Mouse (Mus musculus) lung, adult 18-20 months (tissue): ENCODE measurements around the gene Olfr780.
"Not testable (repeated sequence)": the region's sequence is repeated elsewhere in the genome, so short reads cannot be mapped to it uniquely, and the experiment has no call there.

Experiments used
- DNase-seq, 2 experiments: peaks; one replicate each; pipeline ENCODE4 v3.0.0; 2022; ENCODE audit warnings: mixed read lengths in 2 of 2

Olfr780 gene

DNA sequence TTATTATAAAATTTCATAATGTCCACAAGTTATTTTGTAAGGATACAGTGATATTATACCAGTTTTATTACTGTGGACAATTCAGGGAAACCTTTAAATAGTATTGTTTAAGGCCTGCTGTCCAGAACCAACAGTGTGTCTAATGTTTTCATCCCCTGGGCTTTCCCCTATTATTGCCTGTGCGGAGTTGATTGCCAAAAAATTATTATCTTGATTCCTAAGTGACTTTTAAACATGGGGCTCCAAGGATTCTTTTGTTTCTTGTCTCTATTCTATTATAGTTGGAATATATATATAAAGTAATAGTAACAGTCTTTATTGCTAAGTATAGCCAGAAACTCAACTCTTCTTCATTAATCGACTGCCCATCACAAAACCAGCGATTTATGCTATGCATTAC is at the start of gene Olfr780:
Olfr780 (plus strand) TSS at position 301 of the 400 bp plus-strand sequence.
- no peak for DNase-seq

DNA sequence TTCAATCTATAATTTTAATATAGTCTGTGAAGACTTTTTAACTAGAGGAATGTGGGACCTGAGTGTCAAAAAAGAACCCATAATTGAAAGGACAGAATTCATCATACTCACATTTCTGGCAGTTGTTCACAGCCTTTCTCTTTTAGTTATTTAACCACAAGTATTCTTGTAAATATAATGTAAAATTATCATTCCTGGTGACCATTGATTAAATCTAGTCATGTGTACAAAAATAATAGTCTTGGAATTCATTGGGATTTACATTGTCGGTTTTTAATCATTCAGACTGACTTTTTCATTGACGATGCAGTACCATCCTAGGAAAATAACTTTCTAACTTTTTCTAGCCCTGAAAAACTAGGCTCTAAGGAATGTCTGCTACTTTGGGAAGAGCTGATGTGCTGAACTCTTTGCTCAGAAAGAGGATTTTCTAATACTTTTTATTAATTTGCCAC is 46.8 kb upstream of the Olfr780 start, which contains the start of gene Olfr777:
Olfr777 (minus strand) TSS at position 405 of the 455 bp plus-strand sequence.
- DNase-seq, result no peak

DNA sequence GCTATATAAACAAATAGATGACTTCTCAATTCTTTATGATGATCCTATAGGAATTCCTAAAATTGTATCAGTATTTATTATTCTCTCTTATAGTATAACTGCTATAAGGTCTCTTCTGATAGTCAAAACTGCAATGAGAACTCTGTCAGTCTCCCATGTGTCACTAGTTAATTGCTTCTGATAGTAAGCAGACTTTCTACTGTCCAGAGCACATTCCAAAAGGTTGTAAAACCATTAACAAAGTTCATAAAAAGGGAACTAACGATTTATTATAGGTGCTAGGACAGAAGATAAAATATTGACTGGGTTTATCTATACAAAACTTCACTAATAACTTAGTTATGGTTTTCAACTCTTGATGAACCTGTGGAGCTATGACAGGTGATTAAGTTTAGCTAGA is 4.9 kb upstream of the Olfr780 start:
- not testable (repeated sequence) for DNase-seq

DNA sequence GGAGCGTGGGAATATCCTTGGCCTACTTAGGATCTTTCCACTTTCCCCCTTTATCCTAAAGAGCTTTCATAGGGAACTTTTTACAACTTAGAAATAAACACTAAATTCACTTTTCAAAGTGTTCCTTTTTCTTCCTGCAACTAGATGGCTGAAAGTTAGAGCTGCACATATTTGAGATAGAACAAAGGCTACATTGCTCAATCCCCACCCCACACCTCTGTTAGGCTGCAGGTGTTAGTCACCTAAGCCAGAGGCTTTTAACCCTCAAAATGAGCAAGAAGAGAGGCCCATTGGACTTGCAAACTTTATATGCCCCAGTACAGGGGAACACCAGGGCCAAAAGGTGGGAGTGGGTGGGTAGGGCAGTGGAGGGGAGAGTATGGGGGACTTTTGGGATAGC is 4.4 kb upstream of the Olfr780 start:
- not testable (repeated sequence) for DNase-seq

DNA sequence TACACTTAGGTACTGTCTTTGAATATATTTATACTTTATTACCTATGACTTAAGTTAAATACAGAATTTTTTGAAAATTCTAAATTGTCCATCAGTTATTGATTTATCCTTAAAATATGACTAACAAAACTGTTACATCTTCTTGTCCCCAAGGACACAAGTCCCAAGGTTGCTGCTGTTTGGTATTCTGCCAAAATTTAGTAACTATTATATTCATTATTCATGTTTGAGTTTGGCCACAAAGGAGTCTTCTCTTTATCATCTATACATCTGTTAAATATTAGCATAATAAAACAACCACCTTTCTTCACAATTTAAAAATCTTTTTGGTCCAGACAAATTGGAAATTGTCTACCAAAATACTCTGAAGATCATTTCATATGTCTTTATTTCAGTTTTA is 10.6 kb downstream of the Olfr780 start, which contains the start of gene Olfr781:
Olfr781 (plus strand) TSS at position 301 of the 400 bp plus-strand sequence.
- no peak for DNase-seq

DNA sequence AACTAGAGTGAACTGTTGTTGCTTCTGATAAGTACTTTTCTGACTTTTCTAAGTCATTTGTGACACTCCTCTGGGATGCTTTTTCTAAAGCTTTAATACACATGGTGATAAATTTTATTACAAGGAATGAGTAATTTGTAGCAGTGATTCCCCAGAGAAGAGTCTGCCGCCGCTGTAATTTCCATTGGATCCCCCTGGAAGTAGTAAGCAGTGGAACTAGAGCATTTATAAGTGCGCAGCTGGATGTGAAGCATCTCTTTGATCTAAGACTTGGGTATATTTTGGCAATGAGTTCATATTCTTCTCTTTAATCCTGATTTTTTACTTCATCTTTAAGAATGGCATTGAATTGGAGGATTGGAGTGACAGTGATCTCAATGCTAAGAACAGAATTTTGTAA is 30.6 kb downstream of the Olfr780 start, which contains the start of gene Olfr782:
Olfr782 (plus strand) TSS at position 301 of the 400 bp plus-strand sequence.
- no peak for DNase-seq

DNA sequence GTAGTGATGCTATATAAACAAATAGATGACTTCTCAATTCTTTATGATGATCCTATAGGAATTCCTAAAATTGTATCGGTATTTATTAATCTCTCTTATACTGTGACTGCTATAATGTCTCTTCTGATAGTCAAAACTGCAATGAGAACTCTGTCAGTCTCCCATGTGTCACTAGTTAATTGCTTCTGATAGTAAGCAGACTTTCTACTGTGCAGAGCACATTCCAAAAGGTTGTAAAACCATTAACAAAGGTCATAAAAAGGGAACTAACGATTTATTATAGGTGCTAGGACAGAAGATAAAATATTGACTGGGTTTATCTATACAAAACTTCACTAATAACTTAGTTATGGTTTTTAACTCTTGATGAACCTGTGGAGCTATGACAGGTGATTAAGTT is 34.6 kb downstream of the Olfr780 start:
- DNase-seq, result not testable (repeated sequence)

DNA sequence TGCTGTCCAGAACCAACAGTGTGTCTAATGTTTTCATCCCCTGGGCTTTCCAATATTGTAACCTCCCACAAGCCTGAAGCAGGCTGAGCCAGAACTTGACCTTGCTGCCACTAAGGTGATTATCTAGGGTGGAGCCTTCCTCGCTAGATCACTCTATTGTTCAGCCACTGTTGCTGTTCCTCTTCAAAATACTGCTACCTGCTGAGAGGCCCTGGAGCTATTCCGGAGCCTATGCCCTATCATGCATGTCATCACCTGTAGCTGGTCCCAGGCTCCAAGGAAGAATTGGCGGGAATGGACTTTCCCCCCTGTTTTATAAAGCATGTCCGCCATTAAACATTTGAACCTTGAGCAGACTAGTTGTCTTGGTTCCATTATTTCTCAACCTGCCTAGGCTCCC is 38.6 kb downstream of the Olfr780 start:
- not testable (repeated sequence) for DNase-seq

DNA sequence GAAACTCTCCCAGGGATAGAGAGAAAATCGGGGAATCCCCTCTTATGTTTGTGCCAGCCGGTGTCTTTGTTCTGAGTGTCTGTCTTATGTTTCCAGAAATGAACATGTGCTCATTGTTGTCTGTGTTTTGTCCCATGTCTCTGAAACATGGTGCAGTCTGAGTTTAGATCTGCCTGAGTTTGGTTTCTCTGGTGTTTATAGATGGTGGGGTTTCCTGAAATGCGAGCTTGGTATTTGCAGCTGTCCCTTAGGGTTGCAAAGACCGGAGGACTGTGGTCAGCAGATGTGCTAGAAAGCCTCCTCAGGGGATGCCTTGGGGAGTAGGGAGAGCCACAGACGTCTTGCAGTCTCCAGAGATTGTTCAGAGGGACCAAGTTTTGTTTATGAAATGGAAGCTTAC is 39.4 kb downstream of the Olfr780 start:
- no peak for DNase-seq
